Mouse (Mus musculus): ENCODE measurements around the gene Ap4e1. TPM values are rescaled to one million over a fixed set of nuclear protein-coding genes. Genes with fewer than 3 reads are reported as not detected.

Ap4e1 gene
- polyA plus RNA-seq, 1 experiment from 2014 or later: 5.0 TPM

DNA sequence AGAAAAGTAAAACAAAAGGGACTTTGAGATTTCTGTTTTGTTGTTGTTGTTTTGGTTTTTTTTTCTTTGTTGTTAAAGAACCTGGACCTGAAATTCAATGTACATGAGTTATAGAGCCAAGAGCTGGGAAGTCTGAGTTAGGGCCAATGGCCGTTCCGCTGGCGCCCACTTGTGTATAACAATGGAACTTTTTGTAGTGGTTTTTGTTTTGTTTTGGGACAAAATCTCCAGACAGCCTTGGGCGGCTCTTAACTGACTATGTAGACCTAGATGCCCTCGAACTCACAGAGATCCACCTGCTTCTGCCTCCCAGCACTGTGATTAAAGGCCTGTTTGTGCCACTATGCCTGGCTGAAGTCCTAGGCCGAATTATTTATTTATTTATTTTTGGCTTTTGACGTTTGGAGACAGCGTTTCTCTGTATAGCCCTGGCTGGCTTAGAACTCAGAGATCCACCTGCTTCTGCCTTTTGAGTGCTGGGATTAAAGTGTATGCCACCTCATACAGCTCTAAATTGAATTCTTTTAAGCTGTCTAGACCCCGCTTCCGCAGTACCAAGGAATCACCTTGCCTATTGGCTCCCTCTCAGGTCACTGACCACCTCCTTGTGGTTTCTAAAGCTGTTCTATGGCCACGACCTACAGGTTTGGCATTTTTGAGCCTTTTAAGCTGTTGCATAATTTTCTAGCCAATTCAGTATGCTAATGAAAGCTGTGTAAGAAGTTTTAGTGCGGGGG, 1.7 kb upstream of the Ap4e1 start:
- Histone ChIP-seq H3K36me3 (0 out of 2 replicates have a peak, but pooled peaks cover 1% of the 10 kb centered on the region), H3K4me3 (replicated peaks) (peak overlapping the region; percentile 38), H3K27me3 (no peaks in the 10 kb centered on the region), H3K4me1 (replicated peaks) (peaks cover 26% of the 10 kb centered on the region), H3K27ac (no peak overlapping the region), H3K4me2 (peak overlapping the region; percentile 55), H3K9me3 (replicated peaks) (no peaks in the 10 kb centered on the region), H3K9ac (peak overlapping the region; percentile 62)
- DNase-seq (peak; percentile 47), ATAC-seq (ENCODE audit: low read depth) (no peak)
- WGBS (ENCODE audit: insufficient replicate concordance): 30% methylated on average over 12 of the region's 12 CpGs

DNA sequence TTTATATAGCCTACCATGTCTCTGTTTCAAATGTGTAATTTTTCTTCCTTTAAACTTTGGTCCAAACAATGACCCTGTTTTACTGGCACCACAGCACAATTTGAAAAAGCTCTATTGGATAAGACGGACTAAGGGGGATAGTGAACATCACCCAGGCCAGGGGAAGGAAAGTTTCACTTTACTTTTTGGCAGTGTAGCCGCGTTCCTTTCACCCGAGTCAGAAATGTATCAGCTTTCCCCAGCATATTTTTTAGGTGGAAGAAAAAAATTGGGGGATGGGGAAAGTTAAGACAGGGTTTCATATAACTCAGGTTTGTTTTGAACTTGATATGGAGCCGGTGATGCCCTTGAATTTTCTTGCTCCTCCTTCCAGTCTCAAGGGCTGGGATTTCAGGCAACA, 1.0 kb upstream of the Ap4e1 start:
- H3K27me3 ChIP-seq: no peaks in the 10 kb centered on the region
- H3K4me2 ChIP-seq: no peak overlapping the region
- ATAC-seq (ENCODE audit: low read depth) (no peak), DNase-seq (no peak)
- no peak overlapping the region for H3K4me3 ChIP-seq (replicated peaks)
- no peak overlapping the region for H3K9ac ChIP-seq
- H3K27ac ChIP-seq: no peak overlapping the region
- H3K9me3 ChIP-seq (replicated peaks): no peaks in the 10 kb centered on the region
- peaks cover 9% of the 10 kb centered on the region for H3K36me3 ChIP-seq
- peaks cover 26% of the 10 kb centered on the region for H3K4me1 ChIP-seq (replicated peaks)
- 77% methylated on average over 5 of the region's 5 CpGs for WGBS (ENCODE audit: insufficient replicate concordance)

DNA sequence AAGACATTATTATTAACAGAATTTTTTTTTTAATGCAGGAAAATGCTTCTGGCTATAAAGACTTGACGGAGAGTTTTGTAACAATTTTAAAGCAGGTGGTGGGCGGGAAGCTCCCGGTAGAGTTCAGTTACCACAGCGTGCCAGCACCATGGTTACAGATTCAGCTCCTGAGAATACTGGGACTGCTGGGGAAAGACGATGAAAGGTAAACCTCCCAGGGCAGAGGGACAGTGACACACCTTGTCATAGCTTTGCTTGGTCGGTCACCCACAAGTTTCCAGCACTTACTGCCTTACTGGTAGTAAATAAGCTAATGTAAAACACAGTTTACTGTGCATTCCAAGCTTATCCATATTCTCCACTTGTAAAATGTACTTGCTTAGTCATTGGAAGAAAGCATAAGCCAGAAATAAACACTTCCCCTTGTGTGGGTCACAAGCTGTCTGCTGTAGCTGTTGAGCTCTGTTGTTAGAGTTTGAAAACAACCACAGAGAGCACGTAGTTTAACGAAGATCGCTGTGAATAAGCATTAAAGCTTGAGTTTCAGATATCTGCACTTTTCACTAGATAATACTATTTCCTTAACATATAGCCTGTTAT, 26.6 kb downstream of the Ap4e1 start:
- peaks cover 42% of the 10 kb centered on the region for H3K36me3 ChIP-seq
- H3K4me2 ChIP-seq: no peak overlapping the region
- H3K27ac ChIP-seq: no peak overlapping the region
- no peak overlapping the region for H3K4me3 ChIP-seq (replicated peaks)
- H3K27me3 ChIP-seq: no peaks in the 10 kb centered on the region
- no peak overlapping the region for H3K9ac ChIP-seq
- H3K9me3 ChIP-seq (replicated peaks): no peaks in the 10 kb centered on the region
- ATAC-seq (ENCODE audit: low read depth) (no peak), DNase-seq (no peak)
- no peaks in the 10 kb centered on the region for H3K4me1 ChIP-seq (replicated peaks)
- 87% methylated on average over 9 of the region's 9 CpGs for WGBS (ENCODE audit: insufficient replicate concordance)

DNA sequence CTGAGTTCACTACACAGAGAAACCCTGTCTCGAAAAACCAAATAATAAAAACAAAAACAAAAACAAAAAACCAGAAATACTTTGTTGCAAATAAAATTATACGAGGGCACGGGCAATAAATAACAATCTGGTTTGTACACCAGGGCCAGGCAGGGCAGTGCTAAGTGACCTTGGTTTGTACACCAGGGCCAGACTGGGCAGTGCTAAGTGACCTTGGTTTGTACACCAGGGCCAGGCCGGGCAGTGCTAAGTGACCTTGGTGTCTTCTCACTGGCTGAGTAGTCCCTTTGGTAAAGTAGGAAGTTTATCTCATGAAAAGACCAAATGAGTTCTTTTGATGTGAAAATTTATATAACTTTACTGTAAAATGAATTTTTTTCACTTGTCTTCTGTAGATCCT, 28.8 kb downstream of the Ap4e1 start:
- H3K4me3 ChIP-seq (replicated peaks): no peak overlapping the region
- no peak overlapping the region for H3K27ac ChIP-seq
- H3K36me3 ChIP-seq: peaks cover 33% of the 10 kb centered on the region
- no peaks in the 10 kb centered on the region for H3K27me3 ChIP-seq
- H3K9ac ChIP-seq: no peak overlapping the region
- 85% methylated on average over 4 of the region's 4 CpGs for WGBS (ENCODE audit: insufficient replicate concordance)
- DNase-seq: no peak
- H3K4me2 ChIP-seq: no peak overlapping the region
- no peaks in the 10 kb centered on the region for H3K4me1 ChIP-seq (replicated peaks)
- H3K9me3 ChIP-seq (replicated peaks): no peaks in the 10 kb centered on the region
- ATAC-seq (ENCODE audit: low read depth): no peak

DNA sequence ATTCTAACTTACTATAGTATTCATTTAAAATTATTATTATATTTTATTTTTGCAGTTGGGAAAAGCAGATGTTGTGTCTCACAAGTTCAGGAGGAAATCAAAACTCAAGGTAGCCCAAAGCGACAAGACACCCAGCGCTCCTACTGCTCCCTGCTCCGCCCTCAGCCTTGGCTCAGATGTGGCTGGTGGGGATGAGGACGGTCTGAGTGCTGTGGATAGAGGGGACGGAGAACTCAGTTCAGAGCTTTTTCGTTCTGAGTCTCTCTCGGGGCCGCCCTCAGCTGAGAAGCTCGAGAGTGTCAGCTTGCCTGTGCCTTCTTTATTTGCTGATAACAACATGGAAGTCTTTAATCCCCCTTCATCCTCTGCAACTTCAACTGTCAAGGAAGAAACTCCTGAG, 53.0 kb downstream of the Ap4e1 start:
- H3K27me3 ChIP-seq: no peaks in the 10 kb centered on the region
- no peak overlapping the region for H3K27ac ChIP-seq
- H3K9me3 ChIP-seq (replicated peaks): no peaks in the 10 kb centered on the region
- WGBS (ENCODE audit: insufficient replicate concordance): 89% methylated on average over 9 of the region's 9 CpGs
- H3K4me3 ChIP-seq (replicated peaks): no peak overlapping the region
- H3K4me1 ChIP-seq (replicated peaks): no peaks in the 10 kb centered on the region
- H3K36me3 ChIP-seq: peaks cover 49% of the 10 kb centered on the region
- no peak overlapping the region for H3K4me2 ChIP-seq
- no peak for ATAC-seq (ENCODE audit: low read depth)
- no peak for DNase-seq
- no peak overlapping the region for H3K9ac ChIP-seq

DNA sequence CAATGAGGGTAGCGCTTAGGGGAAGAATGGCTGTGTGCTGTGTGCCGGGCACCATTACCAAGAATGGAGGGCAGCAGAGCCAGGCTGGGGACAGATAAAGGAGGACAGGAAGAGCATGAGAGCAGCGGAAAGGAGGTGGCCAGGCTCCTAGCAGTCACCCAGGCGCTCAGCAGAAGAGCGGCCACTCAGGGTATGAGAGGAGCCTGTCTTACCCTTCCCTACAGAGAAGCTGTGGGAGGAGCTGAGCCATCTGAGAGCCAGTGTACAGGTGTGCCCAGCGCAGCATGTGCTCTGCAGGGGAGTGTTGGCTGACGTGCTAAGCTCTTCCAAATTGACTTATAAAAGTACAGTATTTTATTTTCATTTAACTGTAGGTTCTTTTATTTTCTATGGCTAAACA, 60.3 kb downstream of the Ap4e1 start:
- ATAC-seq (ENCODE audit: low read depth) (no peak), DNase-seq (no peak)
- Histone ChIP-seq H3K27me3 (no peaks in the 10 kb centered on the region), H3K9me3 (replicated peaks) (no peaks in the 10 kb centered on the region), H3K4me2 (no peak overlapping the region), H3K27ac (no peak overlapping the region; the same call in 1 of the 2 replicates), H3K4me1 (replicated peaks) (peaks cover 23% of the 10 kb centered on the region), H3K4me3 (replicated peaks) (no peak overlapping the region), H3K9ac (no peak overlapping the region), H3K36me3 (peaks cover 4% of the 10 kb centered on the region)
- WGBS (ENCODE audit: insufficient replicate concordance): 65% methylated on average over 7 of the region's 7 CpGs

DNA sequence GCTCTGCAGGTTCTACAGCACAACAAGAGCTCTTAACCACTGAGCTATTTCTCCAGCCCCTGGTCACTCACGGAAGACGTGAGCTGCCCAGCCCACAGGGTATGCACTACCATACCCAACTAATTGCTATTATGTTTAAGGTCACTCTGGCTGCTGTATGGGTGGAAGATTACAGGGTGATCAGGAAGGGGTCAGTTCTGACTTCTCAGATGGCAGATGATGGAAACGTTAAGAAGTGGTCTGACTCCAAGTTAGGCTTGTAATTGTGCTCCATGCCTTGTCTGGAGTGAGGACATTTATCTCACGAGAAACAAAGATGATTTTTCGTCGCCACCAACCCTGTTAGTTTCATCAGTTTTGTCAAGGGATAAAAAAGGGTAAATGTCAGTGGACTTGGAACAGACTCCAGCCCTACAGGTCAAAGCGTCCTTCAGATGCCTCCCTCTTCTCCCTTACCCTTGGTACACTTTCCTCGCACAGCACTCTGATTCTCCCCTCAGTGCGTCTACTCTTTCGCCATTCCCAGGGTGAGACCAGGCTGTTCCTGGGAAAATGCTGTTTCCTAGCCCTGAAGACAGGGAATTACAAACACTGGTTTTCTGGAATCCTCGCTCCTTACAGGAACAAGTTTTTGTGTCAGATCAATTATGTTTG, 61.4 kb downstream of the Ap4e1 start:
- peak overlapping the region; percentile 83 for H3K9ac ChIP-seq
- H3K27ac ChIP-seq: peak overlapping the region; percentile 77
- peaks cover 4% of the 10 kb centered on the region for H3K36me3 ChIP-seq
- H3K4me3 ChIP-seq (replicated peaks): peak overlapping the region; percentile 78
- peak overlapping the region; percentile 90 for H3K4me2 ChIP-seq
- peaks cover 23% of the 10 kb centered on the region for H3K4me1 ChIP-seq (replicated peaks)
- DNase-seq (no peak), ATAC-seq (ENCODE audit: low read depth) (no peak)
- no peaks in the 10 kb centered on the region for H3K9me3 ChIP-seq (replicated peaks)
- H3K27me3 ChIP-seq: no peaks in the 10 kb centered on the region
- 24% methylated on average over 11 of the region's 11 CpGs for WGBS (ENCODE audit: insufficient replicate concordance)

DNA sequence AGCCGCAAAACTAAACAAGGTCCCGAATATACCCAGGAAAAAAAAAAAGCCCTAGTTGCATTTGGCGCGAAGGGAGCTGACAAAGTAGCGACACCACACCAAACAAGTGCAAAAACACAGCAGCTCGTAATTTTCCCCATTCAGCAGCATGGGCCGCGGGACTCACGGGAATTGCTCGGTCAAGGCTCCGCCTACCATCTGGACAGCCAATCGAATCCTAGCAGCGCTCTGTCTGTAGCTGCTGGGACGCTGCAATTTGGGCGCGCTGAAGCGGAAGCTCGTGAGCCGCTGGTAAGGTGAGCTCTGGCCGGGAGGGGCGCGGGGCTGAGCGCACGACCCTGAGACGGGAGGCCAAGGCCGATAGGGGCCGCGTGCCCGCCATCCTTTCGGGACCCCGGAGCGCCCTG, 61.9 kb downstream of the Ap4e1 start, which contains the start of gene Blvra:
Gene Blvra (plus strand): TSS at position 231 of the 407 bp plus-strand sequence.
- under 1% methylated on average over 26 of the region's 32 CpGs for WGBS (ENCODE audit: insufficient replicate concordance)
- DNase-seq (peak; percentile 88), ATAC-seq (ENCODE audit: low read depth) (peak; percentile 99)
- peak within 1 kb of the TSS; percentile 78 for H3K4me3 ChIP-seq (replicated peaks)
- H3K9me3 ChIP-seq (replicated peaks): no peaks in the 10 kb centered on the region
- H3K27me3 ChIP-seq: no peaks in the 10 kb centered on the region
- H3K27ac ChIP-seq: peak within 1 kb of the TSS; percentile 77
- peaks cover 4% of the 10 kb centered on the region for H3K36me3 ChIP-seq
- H3K4me1 ChIP-seq (replicated peaks): peaks cover 23% of the 10 kb centered on the region
- H3K9ac ChIP-seq: peak within 1 kb of the TSS; percentile 83
- peak within 1 kb of the TSS; percentile 90 for H3K4me2 ChIP-seq

DNA sequence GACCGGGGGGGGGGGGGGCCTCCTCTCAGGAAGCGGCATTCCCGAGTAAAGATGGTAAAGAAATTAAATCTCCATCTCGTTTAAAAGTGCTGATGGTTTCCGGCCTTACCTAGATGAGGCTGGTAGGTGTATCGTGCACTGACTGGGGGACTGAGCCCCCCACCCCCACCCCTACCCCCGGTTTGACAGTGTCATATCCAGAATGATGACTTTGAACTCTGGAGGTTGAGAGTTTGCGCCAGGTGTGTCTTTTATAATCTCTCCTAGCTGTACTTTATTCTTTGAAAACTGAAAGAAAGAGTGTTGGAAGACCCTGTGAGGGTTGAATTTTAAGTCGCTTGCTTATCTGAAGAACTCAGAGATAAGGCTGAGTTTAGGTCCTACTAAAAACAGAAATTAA, 62.4 kb downstream of the Ap4e1 start:
- DNase-seq (no peak), ATAC-seq (ENCODE audit: low read depth) (peak; percentile 25; the same call in 1 of the 2 replicates)
- Histone ChIP-seq H3K27ac (peak overlapping the region; percentile 77), H3K36me3 (peaks cover 4% of the 10 kb centered on the region), H3K27me3 (no peaks in the 10 kb centered on the region), H3K9me3 (replicated peaks) (no peaks in the 10 kb centered on the region), H3K4me1 (replicated peaks) (peaks cover 23% of the 10 kb centered on the region), H3K9ac (peak overlapping the region; percentile 83), H3K4me2 (peak overlapping the region; percentile 90), H3K4me3 (replicated peaks) (peak overlapping the region; percentile 78)
- 9% methylated on average over 9 of the region's 9 CpGs for WGBS (ENCODE audit: insufficient replicate concordance)

DNA sequence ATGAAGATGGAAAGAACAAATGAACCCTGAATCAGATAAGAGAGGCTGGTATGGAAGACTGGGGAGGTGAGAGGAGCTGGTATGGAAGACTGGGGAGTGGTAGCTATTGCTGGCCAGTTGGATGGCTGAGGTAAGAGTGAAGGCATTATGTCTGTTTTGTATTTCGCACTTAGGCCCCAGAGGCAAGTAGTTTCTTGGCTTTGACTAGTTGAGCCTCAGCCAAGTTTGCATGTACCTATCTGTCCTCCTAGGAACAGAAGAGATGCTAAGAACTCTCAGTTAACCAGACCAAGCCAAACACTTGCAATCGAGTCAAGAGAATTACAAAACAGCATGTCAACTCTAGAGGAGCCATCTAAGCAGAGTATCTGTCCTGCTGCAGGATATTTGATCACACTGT, 65.6 kb downstream of the Ap4e1 start:
- Histone ChIP-seq H3K9ac (no peak overlapping the region), H3K4me1 (replicated peaks) (peaks cover 27% of the 10 kb centered on the region), H3K4me2 (no peak overlapping the region), H3K9me3 (replicated peaks) (no peaks in the 10 kb centered on the region), H3K4me3 (replicated peaks) (no peak overlapping the region), H3K27ac (no peak overlapping the region), H3K27me3 (no peaks in the 10 kb centered on the region), H3K36me3 (no peaks in the 10 kb centered on the region)
- ATAC-seq (ENCODE audit: low read depth) (no peak), DNase-seq (no peak)
- 87% methylated on average over 2 of the region's 2 CpGs for WGBS (ENCODE audit: insufficient replicate concordance)

DNA sequence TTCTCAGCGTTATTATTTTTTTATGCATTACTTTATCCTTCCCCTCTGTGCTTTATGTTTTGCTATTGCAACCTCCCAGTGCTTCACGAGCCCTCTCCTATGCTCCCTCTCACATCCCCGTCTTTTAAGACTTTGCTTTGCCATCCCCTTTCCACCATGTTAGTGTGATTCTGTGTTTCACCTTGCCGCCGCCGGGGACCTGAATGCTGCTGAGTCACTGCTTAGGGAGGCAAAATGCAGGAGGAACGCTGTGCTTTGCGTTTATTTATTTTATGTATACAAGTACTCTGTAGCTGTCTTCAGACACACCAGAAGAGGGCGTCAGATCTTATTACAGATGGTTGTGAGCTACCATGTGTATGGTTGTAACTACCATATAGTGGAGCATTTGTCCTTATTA, 69.1 kb downstream of the Ap4e1 start:
- H3K4me3 ChIP-seq (replicated peaks): no peak overlapping the region
- no peaks in the 10 kb centered on the region for H3K9me3 ChIP-seq (replicated peaks)
- no peaks in the 10 kb centered on the region for H3K27me3 ChIP-seq
- peaks cover 27% of the 10 kb centered on the region for H3K4me1 ChIP-seq (replicated peaks)
- H3K4me2 ChIP-seq: no peak overlapping the region
- no peak for ATAC-seq (ENCODE audit: low read depth)
- WGBS (ENCODE audit: insufficient replicate concordance): 72% methylated on average over 9 of the region's 9 CpGs
- no peak overlapping the region for H3K27ac ChIP-seq
- no peak for DNase-seq
- H3K9ac ChIP-seq: no peak overlapping the region
- H3K36me3 ChIP-seq: peaks cover 12% of the 10 kb centered on the region

Data from liver, embryonic 13.5 days (tissue).